Mouse (Mus musculus): ENCODE results near the gene Mettl6.

Mettl6 gene

DNA sequence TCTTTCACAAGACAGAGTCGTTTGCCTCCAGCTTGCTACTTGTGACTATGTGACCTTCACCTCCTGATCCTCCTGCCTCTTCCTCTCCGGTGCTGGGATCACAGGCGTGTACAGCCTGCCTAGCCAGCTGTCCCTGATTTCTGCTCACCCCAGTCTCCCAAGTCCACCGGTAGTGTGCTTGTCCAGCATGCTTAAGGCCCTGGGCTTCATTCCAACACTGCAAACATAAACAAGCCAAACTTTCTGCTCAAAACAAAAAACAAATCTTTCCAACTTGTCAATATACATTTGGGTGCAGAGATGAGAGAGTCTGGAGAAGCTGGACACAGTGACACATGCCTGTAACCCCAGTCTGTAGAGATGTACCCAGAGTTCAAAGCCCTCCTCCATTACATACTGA lies 62.4 kb downstream of the Mettl6 start:
- DNase-seq (ENCODE audit: low read depth), result no peak

DNA sequence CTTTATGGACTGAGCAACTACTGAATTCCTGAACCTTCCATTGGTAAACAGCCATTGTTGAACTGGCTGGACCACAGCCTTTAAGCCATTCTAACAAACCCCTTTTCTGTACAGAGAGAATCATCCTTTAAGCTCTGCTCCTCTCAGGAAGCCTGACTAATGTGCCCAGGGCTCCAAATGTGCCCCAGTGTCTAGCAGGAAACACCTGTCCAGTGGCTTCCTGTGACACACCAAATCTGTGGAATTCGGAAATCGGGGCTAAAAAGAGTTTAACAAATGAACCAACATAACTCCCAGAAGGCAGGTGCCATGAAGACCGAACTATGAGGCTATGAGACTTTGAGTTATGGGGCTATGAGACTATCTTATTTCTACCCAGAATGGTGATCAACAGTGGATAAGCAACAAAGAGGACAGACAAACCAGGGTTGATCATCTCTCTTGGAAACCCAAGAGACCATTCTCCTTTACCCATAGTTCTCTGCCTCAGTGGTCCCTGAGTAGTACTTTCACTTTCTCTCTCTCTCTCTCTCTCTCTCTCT lies 63.0 kb downstream of the Mettl6 start:
- peak; percentile 51 for DNase-seq (ENCODE audit: low read depth)

DNA sequence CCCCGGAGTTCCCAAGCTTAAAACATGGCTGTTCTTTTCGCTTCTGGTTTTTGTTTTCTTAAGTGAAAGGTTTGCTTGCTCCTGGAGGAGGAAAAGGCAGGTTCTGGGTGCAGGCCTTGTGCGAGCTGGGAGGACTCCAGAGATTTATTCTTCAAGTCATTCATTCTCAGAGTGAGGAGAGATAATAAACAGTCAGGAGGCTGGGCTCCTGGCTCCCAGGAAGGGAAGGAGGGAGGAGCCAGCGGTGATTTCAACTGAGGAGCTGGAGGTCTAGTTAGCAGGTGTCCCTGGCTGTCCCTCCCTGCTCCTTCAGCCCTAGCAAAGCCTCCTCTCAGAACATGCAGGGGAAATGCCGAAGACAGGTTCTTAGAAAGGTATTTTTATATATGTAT lies 65.8 kb downstream of the Mettl6 start:
- DNase-seq (ENCODE audit: low read depth), result no peak

DNA sequence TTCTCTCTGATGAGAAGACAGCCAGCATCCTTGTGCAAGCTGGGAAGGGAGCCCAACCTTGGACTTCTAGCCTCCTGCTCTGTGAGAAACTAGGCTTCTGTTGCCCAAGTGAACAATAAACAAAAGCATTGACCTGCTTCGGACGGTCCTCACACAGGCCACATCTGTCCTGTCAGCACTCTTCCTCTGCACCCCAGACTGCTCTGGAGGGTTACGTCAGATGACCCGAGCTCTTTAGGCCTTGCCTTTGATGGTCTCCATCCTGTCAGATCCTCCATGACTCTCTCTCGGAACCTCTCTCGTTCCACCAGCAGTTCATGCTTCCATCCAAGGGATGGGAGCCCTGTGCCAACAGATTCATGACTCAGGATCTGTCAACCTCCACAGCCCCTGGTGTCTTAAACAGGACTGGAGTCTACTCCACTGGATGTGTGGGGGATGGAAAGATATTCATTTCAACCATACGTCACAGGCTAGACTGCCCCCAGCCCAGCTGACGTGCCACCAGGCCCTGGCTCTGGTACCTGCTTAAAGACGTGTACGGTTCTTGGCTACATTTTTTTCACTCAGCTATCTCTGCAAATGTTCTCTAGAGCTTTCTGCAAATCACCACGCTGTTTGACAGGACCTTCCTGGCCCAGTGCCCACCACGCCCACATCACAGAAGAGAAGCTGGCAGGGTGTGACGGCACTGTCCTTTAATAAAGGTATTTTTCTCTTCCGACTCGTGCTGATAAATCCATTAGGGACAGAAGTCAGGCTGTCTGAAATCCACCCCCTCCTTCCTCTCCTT lies 66.4 kb downstream of the Mettl6 start:
- no peak for DNase-seq (ENCODE audit: low read depth)
